Mouse (Mus musculus): ENCODE results near the gene Dtx4.

Gene Dtx4

DNA sequence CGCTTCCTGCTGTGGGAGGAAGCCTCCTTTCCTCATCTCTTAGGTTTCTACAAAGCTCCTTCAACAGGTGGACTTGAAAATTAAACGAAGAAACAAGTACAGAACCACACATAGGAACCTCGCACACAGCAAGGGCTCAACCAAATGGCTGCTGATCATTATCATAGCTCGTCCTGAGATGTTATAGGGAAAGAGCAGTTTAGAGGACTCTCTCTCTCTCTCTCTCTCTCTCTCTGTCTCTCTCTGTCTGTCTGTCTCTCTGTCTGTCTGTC, 7.1 kb downstream of the Dtx4 start:
- no peak for DNase-seq (ENCODE audit: low spot score in 2 of 2)

DNA sequence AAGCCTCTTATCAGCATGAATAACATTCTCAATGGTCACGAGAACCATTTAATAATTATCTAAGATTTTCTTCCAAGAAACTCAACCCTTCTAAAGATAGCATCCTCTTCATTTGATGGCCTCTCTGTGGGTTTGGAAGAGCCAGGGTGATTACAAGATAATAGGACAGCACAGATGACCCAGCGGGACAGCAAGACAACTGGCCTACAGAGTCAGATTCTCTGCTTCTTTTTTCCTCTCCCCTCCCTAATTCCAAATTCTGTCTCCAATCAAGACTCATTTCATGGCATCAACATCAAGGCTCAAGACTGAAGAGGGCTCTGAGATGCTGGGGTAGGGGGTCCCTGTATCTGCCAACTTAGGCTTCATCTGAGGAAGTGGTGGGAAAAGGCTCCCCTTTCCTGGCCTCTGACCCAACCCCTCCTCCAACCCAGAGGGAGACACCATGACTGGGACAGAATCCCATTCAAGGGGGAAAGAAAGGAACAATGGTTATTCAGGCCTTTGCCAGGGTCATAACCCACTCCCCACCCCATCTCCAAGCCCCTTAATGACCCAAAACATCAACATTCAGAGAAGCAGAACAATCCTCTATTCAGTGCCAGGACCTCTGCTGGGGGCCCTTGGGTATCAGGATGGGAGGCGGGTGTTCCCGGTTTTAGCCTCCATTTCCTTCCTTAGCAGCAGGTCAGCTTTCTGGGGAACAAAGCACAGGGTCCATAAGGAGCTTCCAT, 7.6 kb downstream of the Dtx4 start:
- DNase-seq (ENCODE audit: low spot score in 2 of 2): no peak

DNA sequence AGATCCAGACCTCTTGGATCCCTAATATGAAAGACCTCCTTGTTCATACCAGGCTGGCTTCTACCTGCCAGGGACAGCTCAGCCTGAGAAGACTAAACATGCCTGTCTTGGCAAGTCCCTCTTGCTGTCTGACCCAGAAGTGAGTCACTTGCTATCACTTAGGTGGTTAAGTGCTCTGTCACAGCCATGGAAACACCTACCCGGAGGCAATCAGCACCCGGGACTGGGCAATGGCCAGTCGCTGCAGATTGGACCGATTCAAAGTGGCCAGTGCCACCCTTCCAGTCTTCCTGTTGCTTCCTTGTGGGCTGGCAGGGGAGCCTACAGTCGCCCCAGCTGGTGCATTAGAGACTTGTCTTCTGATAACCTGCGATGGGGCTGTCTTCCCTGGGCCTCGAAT, 9.6 kb downstream of the Dtx4 start:
- no peak for DNase-seq (ENCODE audit: low spot score in 2 of 2)

DNA sequence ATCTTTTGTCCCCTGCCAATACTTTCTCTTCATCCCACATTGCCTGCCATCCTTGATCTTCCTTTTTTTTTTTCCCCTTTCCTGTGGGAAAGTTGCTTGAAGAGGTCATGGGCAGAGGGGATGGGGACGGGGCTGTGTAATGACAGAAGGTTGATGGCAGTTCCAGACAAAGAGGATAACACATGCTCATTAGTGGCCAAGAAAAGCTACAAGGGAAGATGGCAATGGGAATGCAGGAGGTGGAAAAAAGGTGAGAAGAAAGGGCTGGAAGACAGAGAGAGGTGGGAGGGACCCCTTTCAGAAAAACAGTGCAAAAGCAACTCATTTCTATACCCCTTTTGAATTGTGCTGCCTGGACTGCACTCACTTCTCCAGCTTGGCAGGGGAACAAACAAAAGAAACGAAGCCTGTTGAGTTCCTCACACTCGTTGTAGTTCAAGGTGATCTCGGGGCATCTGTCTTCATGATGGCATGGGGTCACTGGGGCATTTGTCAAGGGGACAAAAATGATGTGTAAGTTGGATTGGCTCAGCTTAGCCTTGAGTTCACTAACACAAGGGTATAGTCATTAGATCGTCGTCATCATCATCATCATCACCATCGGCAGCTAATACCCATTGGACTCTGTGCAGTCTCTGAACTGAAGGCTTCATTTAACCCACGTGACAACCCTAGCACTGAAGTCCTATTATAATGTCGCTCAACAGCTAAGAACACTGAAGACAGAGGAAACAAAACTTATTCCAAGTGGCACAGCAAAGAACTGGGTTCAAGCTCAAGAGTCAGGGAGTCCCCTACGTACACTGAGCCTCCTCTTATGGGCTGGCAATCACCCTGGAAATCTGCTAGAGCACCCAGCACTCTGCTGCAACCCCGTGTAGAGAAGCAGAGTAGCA, 11.3 kb downstream of the Dtx4 start:
- DNase-seq (ENCODE audit: low spot score in 2 of 2): no peak

DNA sequence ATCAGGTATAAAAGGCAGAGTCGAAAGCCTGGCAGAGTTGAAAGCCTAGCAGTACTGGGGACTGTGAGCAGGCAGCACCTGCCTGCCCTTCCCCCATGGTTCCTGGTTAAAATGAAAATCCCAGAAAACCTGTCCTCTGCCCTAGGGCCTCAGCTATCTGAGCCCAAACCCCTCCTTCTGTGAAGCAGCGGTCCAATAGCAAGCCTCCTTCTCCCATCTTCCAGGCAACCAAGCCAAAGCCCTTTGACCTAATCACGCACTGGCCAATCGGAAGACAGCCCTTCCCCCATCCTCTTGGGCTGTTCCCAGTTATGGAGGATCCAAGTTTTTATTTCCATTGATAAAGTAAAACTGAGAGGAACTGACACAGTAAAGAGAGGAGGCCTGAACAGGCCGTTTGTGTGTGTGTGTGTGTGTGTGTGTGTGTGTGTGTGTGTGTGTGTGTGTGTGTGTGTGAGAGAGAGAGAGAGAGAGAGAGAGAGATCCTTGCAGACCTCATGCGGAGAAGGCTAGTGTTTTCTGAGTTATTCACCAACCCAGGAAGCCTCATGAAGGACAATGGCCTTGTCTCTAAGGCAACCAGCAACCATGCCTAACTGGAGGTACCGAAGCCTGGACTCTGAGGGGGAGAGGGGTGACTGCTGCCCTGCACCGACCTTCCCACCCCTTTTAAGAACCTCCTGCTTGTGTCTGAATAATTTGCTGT, 12.1 kb downstream of the Dtx4 start:
- DNase-seq (ENCODE audit: low spot score in 2 of 2): no peak

DNA sequence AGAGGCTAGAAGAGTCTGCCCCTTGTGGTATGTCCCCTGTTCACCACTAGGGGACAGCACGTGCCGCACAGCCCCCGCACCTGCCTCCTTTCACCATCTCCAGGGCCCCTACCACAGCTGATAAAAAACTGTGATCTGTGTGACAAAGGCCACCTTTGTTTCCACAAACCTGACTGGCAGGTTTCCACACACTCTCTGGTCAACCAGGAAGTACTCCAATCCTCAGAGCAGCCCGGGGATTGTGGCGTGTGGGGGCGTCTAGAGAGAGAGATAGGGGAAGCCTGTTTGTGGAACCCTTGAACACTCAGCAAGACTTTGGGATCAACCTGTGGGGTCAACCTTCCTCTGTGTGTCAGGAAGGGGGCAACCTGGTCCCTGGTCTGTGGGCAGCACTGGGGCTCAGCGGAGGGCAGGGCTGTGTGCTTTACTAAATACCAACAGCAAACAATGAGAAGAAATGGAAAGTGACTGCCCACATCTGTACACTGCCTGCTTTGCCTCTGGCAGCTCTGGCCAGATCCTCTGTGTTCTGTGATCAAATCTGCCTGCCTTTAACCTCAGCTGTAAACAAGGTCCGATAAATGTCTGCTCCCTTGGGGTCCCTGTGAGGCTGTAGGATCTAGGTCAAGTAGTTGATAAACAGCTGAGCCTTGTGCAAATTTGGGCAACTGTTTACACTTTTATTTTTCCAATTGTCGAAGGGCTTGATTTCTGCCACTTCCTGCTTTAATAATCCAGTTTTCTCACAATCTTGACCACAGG, 12.9 kb downstream of the Dtx4 start:
- DNase-seq (ENCODE audit: low spot score in 2 of 2): no peak

DNA sequence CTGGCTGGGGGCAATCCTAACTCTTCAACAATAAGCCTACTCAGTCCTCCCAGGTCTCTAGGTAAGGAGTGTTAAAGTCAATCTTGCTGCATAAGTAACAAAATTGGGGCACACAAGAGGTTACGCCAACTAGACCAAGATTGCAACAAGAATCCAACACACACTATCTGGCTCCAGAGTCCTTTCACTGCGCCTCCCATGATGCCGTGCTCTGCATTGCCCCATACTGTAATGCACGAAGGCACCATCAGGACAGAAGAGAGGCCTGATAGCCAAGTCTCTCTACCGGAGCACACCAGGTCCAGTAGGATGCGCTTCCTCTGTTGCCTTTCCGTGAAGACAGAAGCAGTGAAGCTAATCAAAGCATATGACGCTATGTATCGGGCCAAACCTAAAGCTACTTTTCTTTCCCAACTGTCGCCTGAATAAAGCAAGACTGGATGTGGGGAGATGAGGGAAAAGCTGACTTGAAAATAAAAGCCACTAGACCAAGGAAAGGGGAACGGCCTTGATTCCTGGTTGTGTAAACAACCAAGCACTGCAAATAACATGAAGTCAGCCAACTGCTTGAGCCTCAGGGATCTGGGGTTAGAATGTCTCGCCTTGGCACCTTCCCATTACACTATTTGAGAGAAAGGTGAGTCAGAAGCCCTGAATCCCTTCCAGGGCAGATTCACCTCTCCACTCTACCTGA, 13.6 kb downstream of the Dtx4 start:
- DNase-seq (ENCODE audit: low spot score in 2 of 2): no peak

DNA sequence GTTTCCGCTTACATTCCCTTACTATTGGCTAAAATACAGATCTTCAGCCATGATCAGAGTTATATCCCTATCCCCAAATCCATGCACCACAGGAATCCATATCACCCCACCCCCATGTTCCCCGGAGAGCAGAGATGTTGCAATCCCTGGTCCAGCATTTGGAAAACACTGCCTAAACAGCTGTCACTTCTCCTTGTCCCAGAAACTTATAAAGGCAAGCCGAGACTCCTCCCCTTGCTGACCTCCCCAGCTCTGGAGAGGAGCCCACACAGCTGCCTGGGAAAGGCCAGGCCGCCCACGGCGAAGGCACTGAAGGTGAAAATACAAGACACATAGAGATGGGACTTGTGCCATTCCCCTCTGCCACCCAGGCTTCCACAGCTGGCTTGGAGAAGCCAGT, 14.4 kb downstream of the Dtx4 start:
- no peak for DNase-seq (ENCODE audit: low spot score in 2 of 2)

DNA sequence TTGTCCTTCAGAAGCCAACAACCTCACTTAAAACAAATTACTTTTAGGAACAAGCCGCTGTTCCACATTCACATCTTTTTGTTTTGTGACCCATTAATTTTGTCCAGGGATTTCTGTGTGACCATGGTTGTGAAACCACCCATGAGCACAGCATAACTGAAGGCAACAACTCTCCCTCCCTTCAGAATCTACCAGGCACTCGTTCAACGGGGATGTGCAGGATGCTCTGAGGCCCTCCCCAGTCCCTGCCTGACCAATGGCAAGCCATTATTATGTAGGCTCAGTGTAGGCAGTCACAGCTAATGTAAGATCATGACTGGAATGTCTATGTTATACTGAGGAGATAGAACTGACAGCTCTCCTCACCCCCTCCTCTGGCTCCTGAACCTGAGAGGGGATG, 15.6 kb downstream of the Dtx4 start:
- no peak for DNase-seq (ENCODE audit: low spot score in 2 of 2)

DNA sequence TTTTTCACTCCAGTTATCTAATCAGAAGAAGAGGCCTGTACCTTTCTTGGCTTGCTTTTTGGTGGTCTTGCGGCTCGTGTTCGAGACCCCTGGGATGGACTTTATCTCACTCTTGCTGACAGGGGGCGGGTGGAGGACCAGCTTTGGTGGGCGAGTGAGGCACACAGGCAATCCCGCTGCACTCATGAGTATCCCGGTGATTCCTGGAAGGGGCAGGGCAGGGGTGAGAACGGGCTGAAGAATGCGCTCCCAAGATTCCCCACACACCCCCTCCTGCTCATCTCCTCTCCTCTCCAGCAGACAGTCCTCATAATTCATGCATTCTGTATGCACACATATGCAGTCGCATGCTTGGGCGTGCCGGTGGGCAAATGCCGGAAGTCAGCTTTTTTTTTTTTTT, 16.0 kb downstream of the Dtx4 start:
- no peak for DNase-seq (ENCODE audit: low spot score in 2 of 2)

DNA sequence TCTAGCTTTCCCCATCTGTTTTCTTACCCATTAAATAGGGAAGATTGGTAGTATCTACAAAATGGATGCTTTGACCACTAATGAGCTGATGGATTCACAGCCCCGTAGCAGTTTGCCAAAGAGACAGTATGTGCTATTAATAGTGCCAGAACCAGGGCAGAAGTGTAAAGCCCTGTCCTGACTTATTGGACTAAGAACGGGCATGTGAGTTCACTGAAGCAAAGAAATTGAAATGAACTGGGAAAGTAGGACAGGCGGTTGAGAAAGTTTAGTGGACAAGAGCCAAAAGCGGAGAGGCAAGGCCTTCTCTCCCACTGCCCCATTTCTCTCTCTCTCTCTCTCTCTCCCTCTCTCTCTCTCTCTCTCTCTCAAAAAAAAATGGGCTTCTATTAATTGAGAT, 17.0 kb downstream of the Dtx4 start:
- DNase-seq (ENCODE audit: low spot score in 2 of 2): no peak

DNA sequence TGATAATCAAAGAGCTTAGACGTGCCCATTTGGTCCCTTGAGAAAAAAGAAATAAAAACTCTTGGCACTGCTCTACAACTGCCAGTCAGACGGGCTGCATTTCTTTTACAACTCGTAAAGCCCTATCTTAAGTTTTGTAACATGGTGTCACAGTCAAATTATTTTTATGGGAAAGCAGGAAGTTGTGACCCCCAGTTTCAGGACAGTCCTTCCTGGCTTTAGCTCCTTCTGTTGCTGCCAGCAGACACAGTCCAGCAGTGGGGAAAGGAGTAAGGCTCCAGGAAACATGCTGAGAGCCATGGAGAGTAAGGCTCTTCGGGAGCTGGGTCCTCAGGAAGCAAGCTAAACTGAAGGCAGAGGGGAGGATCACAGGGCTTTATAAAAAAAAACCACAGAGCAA, 17.5 kb downstream of the Dtx4 start:
- no peak for DNase-seq (ENCODE audit: low spot score in 2 of 2)

DNA sequence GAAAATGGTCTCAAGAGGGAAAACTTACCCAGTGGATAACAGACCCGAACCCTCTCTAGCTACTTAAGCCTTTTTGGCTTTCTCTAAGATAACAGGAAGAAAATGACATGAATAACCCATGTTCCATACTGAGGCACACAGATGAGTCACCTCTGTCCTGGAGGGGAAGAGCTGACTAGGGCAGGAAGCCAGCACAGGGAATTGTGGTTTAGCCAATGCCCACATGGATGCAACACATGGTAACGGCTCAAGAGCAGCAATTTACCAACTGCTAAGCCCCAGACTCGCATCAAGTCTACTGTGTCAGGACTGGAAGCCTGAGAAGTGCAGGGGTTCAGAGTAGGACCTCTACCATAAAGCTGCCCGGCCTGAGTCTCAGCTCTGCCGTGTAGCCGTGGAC, 22.9 kb downstream of the Dtx4 start:
- DNase-seq (ENCODE audit: low spot score in 2 of 2): no peak

DNA sequence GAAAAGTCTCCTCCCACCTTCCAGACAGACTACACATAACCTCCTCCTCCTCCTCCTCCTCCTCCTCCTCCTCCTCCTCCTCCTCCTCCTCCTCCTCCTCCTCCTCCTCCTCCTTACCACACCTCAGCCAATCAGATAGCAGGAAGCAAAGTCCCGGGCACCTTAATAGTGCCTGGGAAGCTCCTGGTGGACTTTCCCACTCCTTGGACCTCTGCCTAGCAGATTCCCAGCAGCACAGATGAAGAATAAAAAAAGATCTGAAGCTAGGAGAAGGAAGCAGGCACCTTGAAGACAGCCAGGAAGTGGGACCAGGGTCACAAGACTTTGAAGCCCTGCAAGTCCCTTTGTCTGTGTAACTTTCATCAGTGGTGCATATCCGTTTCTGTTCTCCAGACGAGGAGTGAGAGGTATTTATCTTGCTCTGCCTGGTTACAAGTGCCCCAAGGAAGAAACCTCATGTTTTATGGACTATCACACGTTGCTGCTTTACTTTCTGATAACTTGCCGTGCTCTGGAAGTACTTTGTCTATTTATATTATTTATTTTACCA, 24.5 kb downstream of the Dtx4 start:
- no peak for DNase-seq (ENCODE audit: low spot score in 2 of 2)

DNA sequence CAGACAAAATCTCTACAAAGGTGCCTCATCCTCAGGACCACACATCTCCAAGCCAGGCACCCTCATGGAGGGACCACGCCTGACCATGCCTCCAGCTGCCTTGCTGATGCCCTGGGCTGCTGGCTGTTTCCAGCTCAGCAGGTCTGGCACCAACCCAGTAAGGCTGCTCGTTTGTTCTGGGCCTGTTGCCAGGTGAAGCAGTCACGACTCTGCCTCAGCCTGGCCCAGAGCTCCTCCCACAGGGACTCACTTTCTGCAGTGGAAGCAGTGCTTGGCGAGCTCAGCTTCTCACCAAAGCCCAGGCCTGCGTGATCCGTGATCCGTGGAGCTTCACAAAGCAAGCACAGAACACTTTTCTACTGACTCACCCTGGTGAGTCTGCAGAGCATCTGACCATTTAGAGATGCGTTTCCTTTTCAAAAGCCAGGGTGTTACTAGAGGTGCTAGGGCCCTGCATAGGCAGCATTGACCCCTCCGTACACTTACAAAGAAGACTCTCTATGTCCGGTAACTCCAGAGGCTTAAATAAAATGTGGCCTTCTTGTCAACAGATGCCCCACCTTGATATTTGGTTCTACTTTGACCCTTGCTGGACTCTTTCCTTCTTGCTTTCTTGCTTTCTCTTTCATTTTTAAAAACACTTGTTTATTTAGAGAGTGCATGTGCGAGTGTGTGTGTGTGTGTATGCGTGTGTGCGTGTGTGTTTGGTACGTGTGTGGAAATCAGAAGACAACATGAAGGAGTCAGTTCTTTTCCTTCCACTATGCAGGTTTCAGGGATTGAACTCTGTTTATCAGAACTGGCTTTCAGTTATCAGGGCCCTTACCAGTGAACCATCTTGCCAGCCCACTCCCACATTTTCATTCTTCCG, 25.6 kb downstream of the Dtx4 start:
- peak; percentile 79 to 87 for DNase-seq (ENCODE audit: low spot score in 2 of 2)

DNA sequence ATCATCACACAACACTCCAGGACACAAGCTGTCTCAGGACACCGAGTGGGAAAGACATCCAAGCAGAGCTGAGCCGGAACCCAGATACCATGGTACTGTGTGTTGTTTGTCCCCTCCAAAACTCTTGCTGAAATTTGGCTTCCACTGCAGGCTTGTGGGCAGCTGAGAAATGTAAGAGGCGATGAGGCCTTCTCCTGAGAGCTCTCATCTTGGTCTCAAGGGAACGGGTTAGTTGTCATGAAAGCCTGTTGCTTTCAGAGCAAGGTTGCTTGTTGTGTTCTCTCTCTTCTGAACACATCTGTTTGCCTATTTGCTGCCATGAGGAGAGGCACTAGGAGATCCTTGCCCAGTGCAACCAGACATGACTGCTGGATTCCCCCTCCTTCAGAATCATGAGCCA, 27.3 kb downstream of the Dtx4 start:
- DNase-seq (ENCODE audit: low spot score in 2 of 2): no peak

DNA sequence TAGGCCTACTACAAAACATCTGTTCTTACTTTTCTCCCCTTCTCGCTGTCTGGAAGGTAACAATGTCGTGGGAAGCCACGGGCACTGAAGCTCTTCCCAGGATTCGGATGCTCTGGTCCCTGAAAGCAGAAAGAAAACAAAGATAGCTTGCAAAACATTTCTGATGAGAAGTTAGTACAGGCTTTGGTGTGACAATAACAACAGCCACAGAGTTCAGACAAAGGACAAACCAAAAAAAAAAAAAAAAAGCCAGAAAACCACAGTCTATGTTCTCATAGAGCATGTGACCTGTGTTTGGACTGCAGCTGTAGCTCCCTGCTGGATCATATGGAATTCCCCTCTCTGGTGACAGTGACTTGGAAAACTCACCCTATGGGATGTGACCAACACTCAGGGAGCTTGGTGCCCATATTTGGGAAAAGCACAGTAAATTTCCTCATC, 28.0 kb downstream of the Dtx4 start:
- DNase-seq (ENCODE audit: low spot score in 2 of 2): no peak

DNA sequence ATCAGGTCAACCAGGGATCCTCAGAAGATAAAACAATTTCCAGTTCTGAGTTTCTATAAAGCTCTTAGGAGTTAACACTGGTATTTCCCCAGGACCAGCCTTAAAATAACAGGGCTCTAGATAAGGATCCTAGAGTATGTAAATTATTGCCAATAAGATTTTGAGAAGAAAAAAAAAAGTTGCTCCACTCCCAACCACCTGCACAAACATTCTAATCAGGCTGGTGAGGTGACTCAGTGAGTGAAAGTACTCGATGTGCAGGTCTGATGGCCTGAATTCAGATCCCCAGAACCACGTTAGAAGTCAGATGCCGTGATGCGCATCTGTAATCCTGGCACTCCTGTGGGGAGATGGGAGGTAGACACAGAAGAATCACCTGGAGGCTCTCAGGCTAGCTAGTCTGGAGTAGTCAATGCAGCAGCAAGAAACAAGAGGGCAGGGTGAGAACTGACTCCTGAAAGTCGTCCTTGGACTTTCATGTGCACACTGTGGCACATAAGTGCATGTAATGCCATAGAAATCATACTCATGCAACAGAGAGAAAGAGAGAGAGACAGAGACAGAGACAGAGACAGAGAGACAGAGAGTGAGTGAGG, 28.8 kb downstream of the Dtx4 start:
- DNase-seq (ENCODE audit: low spot score in 2 of 2): no peak

DNA sequence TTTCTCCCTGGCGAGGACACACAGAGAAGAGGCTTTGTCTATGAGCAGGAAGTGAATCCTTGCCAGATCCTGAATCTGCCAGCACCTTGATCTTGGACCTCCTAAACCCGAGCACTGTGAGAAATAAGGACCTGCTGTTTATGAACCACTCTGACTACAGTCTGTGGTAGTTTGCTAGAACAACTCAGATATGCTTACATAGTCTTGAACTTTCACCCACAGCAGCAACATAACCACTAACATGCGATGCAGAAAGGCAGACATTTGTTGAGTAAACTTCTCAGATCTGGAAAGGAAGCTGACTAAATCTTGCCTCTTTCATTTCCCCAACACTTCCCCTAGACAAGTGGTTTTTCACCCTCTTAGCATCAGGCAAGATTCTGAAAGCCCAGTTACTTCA, 29.4 kb downstream of the Dtx4 start:
- DNase-seq (ENCODE audit: low spot score in 2 of 2): no peak

DNA sequence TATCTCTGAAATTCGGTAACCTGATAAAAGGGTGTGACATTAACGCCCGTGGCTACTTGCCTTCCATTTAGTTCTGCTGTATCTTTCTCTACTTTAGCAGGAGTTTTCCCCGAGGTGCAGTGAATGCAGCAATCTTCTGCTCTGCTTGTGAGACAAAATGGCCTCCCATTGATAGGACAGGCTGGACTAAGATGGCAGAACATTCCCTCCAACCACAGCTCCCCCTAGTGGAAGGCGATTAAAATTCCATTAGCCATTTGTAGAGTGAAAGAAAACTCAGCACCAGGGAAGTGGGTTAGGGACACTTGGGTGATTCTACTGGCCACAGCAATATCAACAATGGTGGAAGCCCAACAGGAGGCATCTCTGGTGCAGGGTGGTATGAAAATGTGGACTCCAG, 33.8 kb downstream of the Dtx4 start:
- DNase-seq (ENCODE audit: low spot score in 2 of 2): no peak
